Mouse (Mus musculus) ovary, postnatal 14 days (tissue): ENCODE results near the gene Smyd4.

Source experiments
- DNase-seq: peaks from one replicate; pipeline ENCODE4 v3.0.0; 2022; ENCODE audit warnings: low spot score

The Smyd4 gene

GRCm38 (mm10) chr11:75453991-75454930 lies 106.0 kb downstream of the Smyd4 start, which contains the start of gene Wdr81:
Gene Wdr81, minus strand, starts transcription at chr11:75454717.
- DNase-seq = peak; percentile 70
